Mouse (Mus musculus) right cerebral cortex, postnatal 10 days (tissue): Measurements from ENCODE around the gene Gm45208.
"Not testable (repeated sequence)": the region's sequence is repeated elsewhere in the genome, so short reads cannot be mapped to it uniquely, and the experiment has no call there.

ENCODE experiments used
- DNase-seq, 2 experiments: peaks; one replicate each; pipeline ENCODE4 v3.0.0; 2021; ENCODE audit warnings: low spot score in 2 of 2

The Gm45208 gene

DNA sequence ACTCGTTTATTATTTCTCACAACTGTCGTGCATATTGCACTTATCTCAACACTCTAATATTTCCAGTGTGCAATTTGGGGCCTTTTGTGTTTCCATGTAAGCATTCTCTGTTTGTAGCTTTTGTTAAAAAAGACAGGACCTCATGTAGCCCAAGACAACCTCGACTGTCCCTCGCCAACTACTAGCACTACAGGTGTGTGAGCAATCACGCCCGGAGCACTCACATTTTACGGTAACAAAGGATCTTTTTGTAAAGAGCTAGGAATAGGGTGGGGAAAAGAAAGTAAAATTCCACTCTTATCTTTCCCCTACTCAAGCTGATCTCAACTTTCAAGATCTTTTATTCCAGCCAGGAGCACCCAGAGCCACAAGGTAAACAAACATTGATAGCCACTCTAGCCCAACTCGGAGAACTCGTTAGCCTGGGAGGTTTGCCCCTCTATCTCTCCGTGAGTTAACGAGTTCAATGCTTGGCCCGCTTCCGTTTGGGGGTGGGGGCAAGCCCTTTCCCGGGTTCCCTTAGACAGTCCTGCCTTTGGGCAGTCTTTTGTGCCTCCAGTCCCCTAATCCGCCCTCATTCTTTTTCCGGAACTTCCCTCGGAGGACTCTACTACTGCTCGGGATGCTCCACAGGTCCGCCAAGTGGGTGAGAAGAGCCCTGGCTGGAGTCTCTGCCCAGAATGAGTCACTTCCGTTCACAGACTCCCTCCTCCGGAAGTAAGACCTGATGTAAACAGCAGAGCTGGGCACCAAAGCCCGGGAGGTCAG is at the start of gene Gm45208:
Gene Gm45208 (plus strand): TSS at position 732 of the 768 bp plus-strand sequence.
- DNase-seq, result peak; percentile 58 to 76

DNA sequence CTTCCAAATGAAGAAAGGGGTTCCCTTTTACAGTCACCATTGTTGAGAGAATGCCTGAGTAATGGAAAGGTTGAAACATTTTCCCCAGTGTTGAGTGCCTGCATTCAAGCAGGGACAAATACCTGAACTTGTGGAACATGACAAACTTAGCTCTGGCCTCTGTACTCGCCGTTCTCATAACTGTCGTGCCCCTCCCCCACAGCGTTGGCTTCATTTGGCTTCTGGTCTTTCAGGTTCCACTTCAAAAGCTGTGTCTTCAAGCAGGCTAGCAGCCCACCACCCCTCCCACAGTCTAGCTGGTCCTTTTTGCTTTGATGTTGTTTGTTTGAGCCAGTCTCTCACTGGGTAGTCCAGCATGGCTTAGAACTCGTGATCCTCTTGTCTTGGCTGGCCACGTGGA is 49.3 kb upstream of the Gm45208 start:
- DNase-seq, result no peak

GRCm38 (mm10) chrX:7673578-7674281 is 48.3 kb upstream of the Gm45208 start:
- DNase-seq, result no peak

DNA sequence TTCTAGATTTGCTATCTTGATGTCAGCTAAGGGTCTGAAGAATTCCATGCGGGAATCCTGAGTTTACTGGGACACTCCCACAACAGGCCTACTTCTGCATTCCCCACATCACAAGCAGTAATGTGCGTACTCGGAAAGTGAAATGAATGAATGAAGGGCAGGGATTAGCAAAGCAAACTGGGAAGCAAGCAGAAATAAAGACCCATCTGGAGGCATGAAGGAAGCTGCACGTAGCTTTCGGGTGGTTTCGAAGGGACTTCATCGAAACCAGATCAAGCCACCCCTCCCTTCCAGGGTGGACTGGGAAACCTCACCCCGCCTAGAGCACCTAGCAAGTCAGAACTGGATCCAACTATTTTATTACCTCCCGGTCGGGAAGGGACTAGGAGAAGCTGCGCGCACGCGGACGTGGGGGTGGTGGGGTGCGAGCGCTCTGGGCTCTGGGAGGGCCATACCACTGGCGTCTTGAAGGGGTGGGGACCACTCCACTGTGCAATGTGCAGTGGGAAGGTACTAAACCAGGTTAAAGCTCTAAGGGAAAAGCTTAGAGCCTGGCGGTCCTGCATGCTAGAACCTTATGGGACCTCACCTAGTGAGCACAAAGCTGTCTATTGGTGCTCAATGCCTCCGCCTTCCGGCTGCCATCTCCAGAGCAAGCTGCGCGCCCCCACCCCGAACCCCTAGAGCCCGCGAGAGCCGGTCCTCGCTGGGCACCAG is 47.6 kb upstream of the Gm45208 start:
- DNase-seq, result peak; percentile 46 to 53

- DNase-seq, result no peak
Measured at GRCm38 (mm10) chrX:7675001-7675380, 47.1 kb upstream of the Gm45208 start.

DNA sequence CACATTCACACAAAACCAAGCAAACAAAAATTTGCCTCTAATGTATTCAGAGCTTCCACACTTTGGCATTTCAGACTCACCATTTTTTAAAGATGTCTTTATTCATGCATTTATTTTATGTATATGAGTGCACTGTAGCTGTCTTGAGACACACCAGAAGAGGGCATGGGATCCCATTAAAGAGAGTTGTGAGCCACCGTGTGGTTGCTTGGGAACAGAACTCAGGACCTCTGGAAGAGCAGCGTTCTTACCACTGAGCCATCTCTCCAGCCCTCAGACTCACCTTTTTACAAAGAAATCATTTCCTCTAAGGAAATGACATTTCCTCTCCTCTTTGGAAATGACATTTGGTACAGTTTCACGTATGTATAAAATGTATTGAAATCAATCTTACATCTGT is 43.1 kb upstream of the Gm45208 start:
- DNase-seq, result no peak

DNA sequence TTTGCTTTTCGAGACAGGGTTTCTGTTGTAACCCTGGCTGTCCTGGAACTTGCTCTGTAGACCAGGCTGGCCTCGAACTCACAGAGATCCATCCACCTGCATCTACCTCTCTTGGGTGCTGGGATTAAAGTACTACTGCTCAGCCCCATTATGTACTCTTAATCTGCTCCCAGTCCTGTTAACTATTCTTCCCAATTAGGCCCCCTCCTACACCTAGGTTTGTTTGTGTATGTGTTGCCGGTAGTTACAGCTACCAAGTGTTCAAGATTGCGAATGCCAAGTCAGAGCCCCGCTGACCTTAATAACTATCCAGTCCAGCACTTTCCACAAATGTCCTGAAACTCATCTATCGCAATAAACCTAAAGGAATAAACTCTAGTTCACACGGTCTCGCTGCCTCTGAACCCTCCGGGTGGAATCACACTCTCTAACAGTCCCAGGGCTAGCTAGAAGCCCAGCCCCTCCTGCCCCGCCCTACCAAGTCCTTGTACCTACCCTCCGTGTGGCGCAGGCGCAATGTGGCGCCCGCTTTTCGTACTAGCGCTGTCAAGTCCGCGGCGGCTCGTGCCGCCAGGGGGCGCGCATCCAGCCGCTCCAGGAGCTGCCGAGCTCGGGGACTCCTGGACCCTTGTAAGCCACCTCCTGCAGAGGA is 42.5 kb upstream of the Gm45208 start:
- DNase-seq, result peak; percentile 83 to 86

DNA sequence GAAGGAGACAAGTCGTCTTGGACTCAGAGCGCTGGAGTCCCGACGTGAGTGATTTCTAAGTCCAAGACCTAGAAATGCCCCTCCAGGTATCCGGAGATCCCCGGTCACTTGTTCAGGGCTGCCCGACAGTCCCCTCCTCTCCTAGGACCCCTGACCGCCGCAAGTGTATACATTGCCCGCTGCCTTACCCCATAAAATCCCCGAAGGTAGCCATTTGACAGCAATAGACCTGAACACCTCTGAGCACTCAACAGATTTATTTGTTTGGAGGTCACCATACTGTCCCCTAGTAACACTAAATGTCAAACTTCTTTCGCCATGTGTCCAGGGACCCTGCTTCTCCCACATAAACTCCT is 42.0 kb upstream of the Gm45208 start:
- DNase-seq, result no peak

DNA sequence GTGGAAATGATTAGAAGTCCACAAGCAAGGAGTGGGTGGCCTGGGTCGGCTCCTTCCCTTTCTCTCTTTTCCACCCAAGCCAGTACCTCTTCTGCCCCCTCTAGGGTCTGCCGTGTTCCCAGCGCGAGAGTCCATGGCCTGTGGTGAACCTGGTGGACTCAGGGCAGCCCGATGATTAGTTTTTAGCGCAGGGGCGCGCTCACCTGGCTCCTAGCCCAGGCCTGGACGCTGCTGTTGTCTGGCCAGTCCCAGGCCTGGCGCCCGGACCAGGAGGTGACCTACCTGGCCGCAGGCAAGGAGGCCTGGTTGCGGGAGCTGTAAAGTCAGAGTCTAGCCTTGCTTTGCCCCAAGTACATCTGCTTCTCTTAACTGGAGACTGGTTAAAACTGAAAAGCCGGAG is 41.2 kb upstream of the Gm45208 start, which contains the start of gene Magix:
Gene Magix (minus strand): TSS at position 388 of the 400 bp plus-strand sequence.
- DNase-seq, result no peak

GRCm38 (mm10) chrX:7688321-7688720 is 33.7 kb upstream of the Gm45208 start:
- DNase-seq, result no peak

DNA sequence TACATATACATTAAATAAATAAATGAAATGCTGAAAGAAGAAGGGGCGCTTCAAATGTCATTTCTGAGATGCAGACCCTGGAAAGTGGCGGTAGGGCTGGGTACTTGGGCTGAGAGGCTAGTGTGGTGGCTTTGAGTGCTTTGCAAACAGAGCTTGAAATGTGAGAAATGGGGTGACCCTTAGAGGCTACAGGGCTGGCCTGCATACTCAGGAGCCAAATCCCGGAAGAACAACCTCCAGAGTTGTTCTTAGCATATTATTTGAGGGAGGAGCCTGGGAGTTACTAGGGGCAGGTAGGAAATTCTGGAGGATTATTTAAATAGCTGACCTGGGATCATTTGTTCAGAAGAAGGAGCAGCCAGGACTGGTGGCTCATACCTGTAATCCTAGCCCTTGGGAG is 31.6 kb upstream of the Gm45208 start:
- no peak for DNase-seq

- no peak for DNase-seq
Measured at GRCm38 (mm10) chrX:7692862-7693261, 29.2 kb upstream of the Gm45208 start.

DNA sequence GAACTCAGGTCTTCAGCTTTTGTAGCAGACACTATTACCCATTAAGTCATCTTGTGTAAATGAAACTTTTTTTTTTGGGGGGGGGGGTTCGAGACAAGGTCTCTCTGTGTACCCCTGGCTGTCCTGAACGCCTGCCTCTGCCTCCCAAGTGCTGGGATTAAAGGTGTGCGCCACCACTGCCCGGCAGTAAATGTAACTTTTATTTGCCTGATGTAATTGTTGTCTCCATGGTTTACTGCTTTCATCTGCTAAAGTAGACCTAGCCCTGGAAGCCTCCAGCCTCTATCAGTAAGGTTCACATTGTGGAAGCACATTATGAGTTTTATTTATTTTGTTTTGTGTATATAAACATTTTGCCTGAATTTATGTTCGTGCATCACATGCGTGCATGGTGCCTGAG is 25.5 kb upstream of the Gm45208 start:
- DNase-seq, result no peak

DNA sequence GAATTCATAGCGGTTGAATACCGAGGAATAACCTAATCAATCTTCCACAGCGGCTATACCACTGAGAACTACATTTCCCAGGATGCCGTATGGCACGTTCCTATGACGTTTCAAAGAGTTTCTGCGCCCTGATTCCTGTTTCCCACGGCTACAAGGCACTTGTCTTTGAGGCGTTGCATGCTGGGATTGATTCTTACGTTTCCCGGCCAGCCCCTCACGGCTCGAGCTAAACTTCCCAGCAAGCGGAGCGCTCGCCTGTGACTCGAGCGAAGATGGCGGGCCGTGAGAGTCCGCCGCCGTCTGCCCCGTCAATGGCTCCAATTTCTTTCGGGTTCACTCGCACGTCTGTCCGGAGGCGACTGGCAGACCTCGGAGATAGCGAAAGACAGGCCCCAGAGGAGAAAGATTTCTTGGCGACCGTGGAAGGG is 25.1 kb upstream of the Gm45208 start, which contains the start of gene Gpkow:
Gene Gpkow (plus strand): TSS at position 178 of the 428 bp plus-strand sequence.
- peak; percentile 88 to 93 for DNase-seq

- DNase-seq, result not testable (repeated sequence)
Measured at GRCm38 (mm10) chrX:7713764-7714134, 8.3 kb upstream of the Gm45208 start.

- peak; percentile 97 for DNase-seq
Measured at GRCm38 (mm10) chrX:7714135-7714899, 7.7 kb upstream of the Gm45208 start, which contains the start of gene Wdr45. Gene Wdr45 (plus strand): TSS chrX:7714333.

DNA sequence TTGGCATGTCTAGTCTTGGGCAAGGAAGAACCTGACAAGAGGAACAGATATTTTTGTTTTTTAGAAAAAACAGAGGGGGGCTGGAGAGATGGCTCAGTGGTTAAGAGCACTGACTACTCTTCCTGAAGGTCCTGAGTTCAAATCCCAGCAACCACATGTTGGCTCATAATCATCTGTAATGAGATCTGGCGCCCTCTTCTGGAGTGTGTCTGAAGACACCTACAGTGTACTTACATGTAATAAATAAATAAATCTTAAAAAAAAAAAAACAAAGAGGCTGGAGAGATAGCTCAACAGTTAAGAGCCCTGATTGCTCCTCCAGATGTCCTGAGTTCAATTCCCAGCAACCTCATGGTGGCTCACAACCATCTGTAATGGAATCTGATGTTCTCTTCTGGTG is 6.0 kb upstream of the Gm45208 start:
- not testable (repeated sequence) for DNase-seq

GRCm38 (mm10) chrX:7722282-7722611 is 202 bp downstream of the Gm45208 start:
- no peak for DNase-seq

DNA sequence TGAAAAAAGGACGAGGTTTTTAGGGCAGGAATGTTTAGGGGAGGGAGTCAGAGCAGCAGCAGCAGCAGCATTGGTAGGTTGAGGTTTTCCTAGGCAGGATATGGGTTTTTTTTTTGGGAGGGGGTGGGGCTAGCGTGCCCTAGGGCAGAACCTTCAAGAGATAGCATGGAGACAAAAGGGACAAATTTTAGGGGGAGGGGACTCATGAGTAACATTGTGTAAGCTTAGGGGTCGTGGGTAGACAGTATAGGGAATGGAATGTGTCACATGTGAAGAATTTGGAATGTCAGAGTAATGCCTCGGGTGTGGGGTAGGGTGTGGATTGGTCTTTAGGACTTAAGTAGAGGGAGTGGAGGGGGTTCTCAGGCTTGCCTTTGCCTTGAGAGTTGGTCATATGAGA is 646 bp downstream of the Gm45208 start:
- DNase-seq, result no peak

DNA sequence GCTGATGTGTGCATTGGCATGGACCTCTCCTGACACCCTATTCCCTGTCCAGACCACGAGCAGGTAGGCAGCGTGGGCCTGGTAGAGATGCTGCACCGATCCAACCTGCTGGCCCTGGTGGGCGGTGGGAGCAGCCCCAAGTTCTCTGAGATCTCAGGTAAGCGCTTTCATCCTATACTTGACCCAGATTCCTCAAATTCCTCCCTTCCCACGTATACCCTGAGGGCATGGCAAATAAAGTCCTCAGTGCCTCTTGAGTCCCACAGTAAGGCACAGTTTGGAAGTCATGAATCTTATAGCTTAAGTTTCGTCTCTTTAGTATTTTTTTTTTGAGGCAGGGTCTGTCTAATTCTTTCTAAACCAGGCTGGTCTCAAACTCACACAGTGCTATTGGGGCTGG is 2.1 kb downstream of the Gm45208 start:
- DNase-seq, result no peak

DNA sequence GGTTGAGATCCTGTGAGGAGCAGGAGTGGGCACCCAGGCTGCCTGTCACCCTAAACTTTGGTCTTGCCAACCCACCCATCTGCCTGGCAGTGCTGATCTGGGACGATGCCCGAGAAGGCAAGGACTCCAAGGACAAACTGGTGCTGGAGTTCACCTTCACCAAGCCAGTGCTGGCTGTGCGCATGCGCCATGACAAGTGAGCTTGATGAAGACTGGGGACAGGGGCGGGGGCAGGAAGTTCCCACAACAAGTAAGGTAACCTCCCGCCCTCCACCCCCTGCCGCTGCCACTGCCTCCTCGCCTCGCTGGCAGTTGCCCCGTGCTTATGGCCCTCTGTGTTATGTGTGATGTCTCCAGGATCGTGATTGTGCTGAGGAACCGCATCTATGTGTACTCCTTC is 3.8 kb downstream of the Gm45208 start:
- no peak for DNase-seq
